Mouse (Mus musculus) forebrain, embryonic 10.5 days (tissue): ENCODE measurements around the gene Thsd7b. TPM values are rescaled to one million over a fixed set of nuclear protein-coding genes. Genes with fewer than 3 reads are reported as not detected.

Source experiments
- DNase-seq: peaks from one replicate; pipeline ENCODE4 v3.0.0-alpha.2; 2017; ENCODE audit warnings: low spot score; ENCODE audit errors: extremely low spot score
- H3K27ac ChIP-seq: fragments of 300-500 bp; sonication (generic); 2 replicates; pipeline ENCODE4 v1.5.1; 2016; ENCODE audit warnings: mild to moderate bottlenecking
- H3K27me3 ChIP-seq: fragments of 300-500 bp; sonication (generic); 2 replicates; pipeline ENCODE4 v1.6.1; 2016; ENCODE audit warnings: mild to moderate bottlenecking; ENCODE audit not compliant: poor library complexity, severe bottlenecking
- H3K36me3 ChIP-seq: fragments of 300-500 bp; sonication (generic); replicated peaks from 2 replicates; pipeline ENCODE4 v1.6.1; 2016; ENCODE audit warnings: mild to moderate bottlenecking, moderate library complexity
- H3K4me1 ChIP-seq: fragments of 300-500 bp; sonication (generic); 2 replicates; pipeline ENCODE4 v1.6.1; 2016
- H3K4me3 ChIP-seq: fragments of 300-500 bp; sonication (generic); 2 replicates; pipeline ENCODE4 v1.5.1; 2016; ENCODE audit warnings: mild to moderate bottlenecking, moderate library complexity
- H3K9me3 ChIP-seq: fragments of 300-500 bp; sonication (generic); 2 replicates; pipeline ENCODE4 v1.6.1; 2016; ENCODE audit warnings: mild to moderate bottlenecking, moderate library complexity
- WGBS: fragments of 180-500 bp; shearing (Covaris S2); methylation state at CpG from one replicate; pipeline ENCODE4 v1.1.7; 2016; 5-methylcytosine and 5-hydroxymethylcytosine counted together
- polyA plus RNA-seq: library from polyadenylated mRNA; unstranded; fragments of >200 nt; fragmentation: Nextera tagmentation; extraction: Ambion mirVana; gene quantifications from 2 replicates; pipeline ENCODE4 v1.2.1, GENCODE M21; 2016

Gene Thsd7b
- polyA plus RNA-seq = 1.3 and 1.5 TPM in 2 replicates

DNA sequence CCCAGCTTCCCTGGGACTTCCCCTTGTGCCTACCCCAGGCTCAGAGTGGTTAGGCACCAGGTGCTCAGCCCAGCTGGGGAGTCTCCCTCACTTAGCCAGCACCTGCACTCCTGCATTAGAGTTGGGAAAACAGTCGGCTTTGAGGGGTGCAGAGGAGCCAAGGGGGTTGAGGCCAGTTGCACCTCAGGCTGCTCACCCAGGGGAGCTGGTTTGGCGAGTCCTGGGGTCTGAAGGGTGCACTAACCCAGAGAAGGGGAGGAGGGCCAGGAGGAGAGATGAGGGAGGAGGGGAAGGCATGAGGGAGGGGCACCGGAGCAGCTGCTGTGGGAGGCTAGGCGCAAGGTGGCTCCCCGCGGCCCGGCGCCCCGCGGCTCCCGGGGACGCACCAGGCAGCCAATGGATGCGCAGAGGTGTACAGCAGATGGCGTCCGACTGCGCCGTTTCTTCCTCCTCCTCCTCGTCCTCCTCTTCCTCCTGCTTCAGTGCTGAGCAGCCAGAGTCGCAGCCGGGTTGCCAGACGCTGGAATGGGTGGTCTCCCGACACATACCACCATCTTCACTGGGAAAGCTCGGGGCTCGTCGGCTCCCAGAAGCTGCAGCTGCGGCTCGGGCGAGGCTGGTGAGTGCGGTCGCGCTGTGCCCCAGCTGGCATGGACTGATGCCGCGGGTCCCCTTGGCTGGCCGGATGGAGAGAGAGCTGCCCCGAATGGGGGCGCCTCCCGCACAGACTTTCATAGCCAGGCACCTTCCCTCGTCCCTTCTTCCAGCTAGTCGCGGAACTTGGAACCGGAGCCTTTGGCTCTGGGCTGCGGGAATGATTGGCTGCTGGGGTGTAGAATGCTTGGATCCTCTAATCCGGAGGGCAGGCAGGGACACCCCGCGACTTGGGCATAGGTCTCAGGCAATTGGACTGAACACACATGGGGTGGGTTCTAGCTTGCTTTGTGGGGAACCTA, at the start of gene Thsd7b:
TSS of gene Thsd7b (plus strand) at position 321 of the 956 bp plus-strand sequence.
- H3K36me3 ChIP-seq = no peaks in the 10 kb centered on the region
- peaks cover 36% of the 10 kb centered on the region for H3K27me3 ChIP-seq
- H3K4me1 ChIP-seq = peaks cover 14% of the 10 kb centered on the region; the same call in 1 of the 2 replicates
- 1% methylated on average over 44 of the region's 45 CpGs for WGBS
- peak; percentile 46 for DNase-seq
- H3K27ac ChIP-seq = peak within 1 kb of the TSS; percentile 75
- H3K4me3 ChIP-seq = peak within 1 kb of the TSS; percentile 67
- no peaks in the 10 kb centered on the region for H3K9me3 ChIP-seq

DNA sequence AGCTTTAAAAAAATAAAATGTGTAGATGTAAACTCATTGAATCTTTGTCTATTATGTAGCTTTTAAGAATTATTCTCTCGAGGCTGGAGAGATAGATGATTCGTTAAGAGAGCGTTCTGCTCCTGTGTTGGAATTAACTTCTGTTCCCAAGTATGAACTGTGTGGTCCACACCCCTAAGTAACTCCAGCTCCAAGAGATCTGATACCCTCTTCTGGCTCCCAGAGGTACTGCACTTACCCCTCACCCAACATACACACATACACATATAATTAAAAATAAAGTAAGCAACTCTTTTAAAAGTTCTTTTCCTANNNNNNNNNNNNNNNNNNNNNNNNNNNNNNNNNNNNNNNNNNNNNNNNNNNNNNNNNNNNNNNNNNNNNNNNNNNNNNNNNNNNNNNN, 28.8 kb upstream of the Thsd7b start:
- Histone ChIP-seq H3K9me3 (no peaks in the 10 kb centered on the region), H3K4me1 (no peaks in the 10 kb centered on the region), H3K27ac (no peak overlapping the region), H3K36me3 (no peaks in the 10 kb centered on the region), H3K27me3 (no peaks in the 10 kb centered on the region), H3K4me3 (no peak overlapping the region)
- WGBS = 73% methylated on average over 3 of the region's 3 CpGs
- peak; percentile 20 for DNase-seq

- Histone ChIP-seq H3K4me1 (no peaks in the 10 kb centered on the region), H3K9me3 (no peaks in the 10 kb centered on the region), H3K27ac (no peak overlapping the region), H3K27me3 (no peaks in the 10 kb centered on the region), H3K36me3 (no peaks in the 10 kb centered on the region), H3K4me3 (no peak overlapping the region)
- DNase-seq = no peak
- WGBS = 88% methylated on average over 6 of the region's 6 CpGs
Observed at GRCm38 (mm10) chr1:129250704-129251443, 22.2 kb upstream of the Thsd7b start.

DNA sequence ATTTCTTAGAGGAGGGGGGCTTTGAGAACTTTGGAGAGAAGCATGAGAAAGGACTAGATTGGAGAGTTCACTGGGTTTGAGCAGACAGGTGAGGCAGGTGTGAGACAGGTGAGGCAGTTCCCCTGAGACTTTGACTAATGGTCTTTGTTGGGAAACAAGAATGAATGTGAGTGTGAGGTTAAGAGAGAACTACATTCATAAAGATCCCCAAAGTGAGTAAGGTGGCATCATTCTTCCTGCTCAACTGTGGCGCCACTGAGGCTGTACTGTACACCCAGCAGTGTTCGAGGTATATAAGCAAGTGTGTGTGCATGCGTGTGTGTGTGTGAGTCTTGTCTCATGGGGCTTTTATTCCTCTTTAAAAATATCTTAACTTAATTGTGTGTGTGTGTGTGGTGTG, 6.4 kb upstream of the Thsd7b start:
- H3K27ac ChIP-seq = no peak overlapping the region
- H3K4me3 ChIP-seq = no peak overlapping the region
- H3K4me1 ChIP-seq = no peaks in the 10 kb centered on the region
- no peaks in the 10 kb centered on the region for H3K36me3 ChIP-seq
- H3K27me3 ChIP-seq = no peaks in the 10 kb centered on the region
- DNase-seq = no peak
- 86% methylated on average over 3 of the region's 3 CpGs for WGBS
- H3K9me3 ChIP-seq = no peaks in the 10 kb centered on the region

- no peaks in the 10 kb centered on the region for H3K27me3 ChIP-seq
- H3K4me3 ChIP-seq = no peak overlapping the region
- no peak for DNase-seq
- 87% methylated on average over 1 of the region's 1 CpGs for WGBS
- no peaks in the 10 kb centered on the region for H3K9me3 ChIP-seq
- no peaks in the 10 kb centered on the region for H3K4me1 ChIP-seq
- H3K27ac ChIP-seq = no peak overlapping the region
- no peaks in the 10 kb centered on the region for H3K36me3 ChIP-seq
Observed at GRCm38 (mm10) chr1:129304173-129304572, 31.1 kb downstream of the Thsd7b start.

DNA sequence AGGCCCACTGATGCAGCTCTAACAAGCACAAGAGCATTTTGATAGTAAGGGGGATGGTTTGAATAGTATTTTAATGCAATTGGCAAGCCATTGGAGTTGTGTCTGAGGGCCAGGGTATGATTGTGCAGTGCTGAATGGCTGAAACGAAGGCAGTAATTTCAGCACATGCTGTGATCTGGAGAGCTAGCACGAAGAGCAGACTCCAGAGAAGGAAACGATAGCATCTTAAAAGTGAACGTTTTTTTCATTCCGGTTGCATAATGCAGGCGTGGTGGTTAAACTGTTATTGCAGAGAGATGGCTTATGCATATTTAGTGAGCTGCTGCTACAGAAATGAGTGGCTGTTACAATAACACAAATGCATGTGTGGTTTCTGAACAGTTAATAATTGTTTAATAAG, 51.3 kb downstream of the Thsd7b start:
- Histone ChIP-seq H3K27me3 (no peaks in the 10 kb centered on the region), H3K9me3 (no peaks in the 10 kb centered on the region), H3K4me1 (no peaks in the 10 kb centered on the region), H3K27ac (no peak overlapping the region), H3K4me3 (no peak overlapping the region), H3K36me3 (no peaks in the 10 kb centered on the region)
- 86% methylated on average over 6 of the region's 6 CpGs for WGBS
- no peak for DNase-seq

DNA sequence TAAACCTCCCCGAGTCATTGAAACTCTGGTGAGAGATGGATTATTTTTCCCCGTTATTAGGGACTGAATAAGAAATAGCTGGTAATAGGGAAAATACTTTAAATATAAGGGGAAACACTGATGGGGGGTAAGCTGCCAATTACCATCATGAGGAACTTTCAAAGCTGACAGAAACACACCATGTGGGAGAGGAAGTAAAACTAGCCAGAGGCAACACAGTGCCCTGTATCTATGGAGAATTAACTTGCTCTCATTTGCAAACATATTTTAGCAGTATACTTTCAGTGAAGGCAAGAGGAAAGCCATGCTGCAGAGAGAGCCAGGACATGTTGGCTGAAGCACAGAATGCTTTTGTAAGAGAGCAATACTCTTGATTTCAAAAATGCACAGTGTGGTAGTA, 51.7 kb downstream of the Thsd7b start:
- Histone ChIP-seq H3K4me1 (no peaks in the 10 kb centered on the region), H3K36me3 (no peaks in the 10 kb centered on the region), H3K4me3 (no peak overlapping the region), H3K27ac (no peak overlapping the region), H3K27me3 (no peaks in the 10 kb centered on the region), H3K9me3 (no peaks in the 10 kb centered on the region)
- no peak for DNase-seq
- 83% methylated on average over 2 of the region's 2 CpGs for WGBS

GRCm38 (mm10) chr1:129356631-129357030, 83.5 kb downstream of the Thsd7b start:
- Histone ChIP-seq H3K9me3 (no peaks in the 10 kb centered on the region), H3K27me3 (no peaks in the 10 kb centered on the region), H3K36me3 (no peaks in the 10 kb centered on the region), H3K4me1 (no peaks in the 10 kb centered on the region), H3K4me3 (no peak overlapping the region), H3K27ac (no peak overlapping the region)
- 83% methylated on average over 6 of the region's 6 CpGs for WGBS
- DNase-seq = no peak

GRCm38 (mm10) chr1:129357378-129357777, 84.3 kb downstream of the Thsd7b start:
- H3K27ac ChIP-seq = no peak overlapping the region
- no peak for DNase-seq
- WGBS = 84% methylated on average over 2 of the region's 2 CpGs

DNA sequence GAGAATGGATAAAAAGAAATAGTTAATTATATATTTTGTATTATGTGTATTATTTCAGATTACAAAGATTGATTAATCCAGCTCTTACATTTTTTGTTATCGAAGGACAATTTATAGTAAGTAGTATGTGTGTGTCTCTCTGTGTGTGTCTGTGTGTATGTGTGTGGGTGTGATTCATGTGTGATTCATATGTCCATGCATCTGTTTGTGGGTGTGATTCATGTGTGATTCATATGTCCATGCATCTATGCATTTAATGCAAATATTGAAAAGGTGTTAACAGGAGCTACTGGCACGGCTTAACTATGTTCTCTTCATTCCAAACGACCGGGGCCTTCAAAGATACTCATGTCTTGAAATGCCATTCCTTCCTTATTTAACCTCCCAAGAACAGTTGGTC, 90.3 kb downstream of the Thsd7b start:
- DNase-seq = no peak
- Histone ChIP-seq H3K9me3 (no peaks in the 10 kb centered on the region), H3K4me1 (no peaks in the 10 kb centered on the region), H3K27me3 (no peaks in the 10 kb centered on the region), H3K27ac (no peak overlapping the region), H3K36me3 (no peaks in the 10 kb centered on the region), H3K4me3 (no peak overlapping the region)
- WGBS = 95% methylated on average over 4 of the region's 4 CpGs

More at GRCm38 (mm10) chr1:129357378-129357777, 84.3 kb downstream of the Thsd7b start:
- Histone ChIP-seq H3K36me3 (no peaks in the 10 kb centered on the region), H3K4me3 (no peak overlapping the region), H3K4me1 (no peaks in the 10 kb centered on the region), H3K27me3 (no peaks in the 10 kb centered on the region), H3K9me3 (no peaks in the 10 kb centered on the region)

- no peaks in the 10 kb centered on the region for H3K27me3 ChIP-seq
- H3K4me3 ChIP-seq = no peak overlapping the region
- H3K27ac ChIP-seq = no peak overlapping the region
- DNase-seq = no peak
- no peaks in the 10 kb centered on the region for H3K9me3 ChIP-seq
- no peaks in the 10 kb centered on the region for H3K36me3 ChIP-seq
- H3K4me1 ChIP-seq = no peaks in the 10 kb centered on the region
Observed at GRCm38 (mm10) chr1:129364828-129365227, 91.7 kb downstream of the Thsd7b start.

DNA sequence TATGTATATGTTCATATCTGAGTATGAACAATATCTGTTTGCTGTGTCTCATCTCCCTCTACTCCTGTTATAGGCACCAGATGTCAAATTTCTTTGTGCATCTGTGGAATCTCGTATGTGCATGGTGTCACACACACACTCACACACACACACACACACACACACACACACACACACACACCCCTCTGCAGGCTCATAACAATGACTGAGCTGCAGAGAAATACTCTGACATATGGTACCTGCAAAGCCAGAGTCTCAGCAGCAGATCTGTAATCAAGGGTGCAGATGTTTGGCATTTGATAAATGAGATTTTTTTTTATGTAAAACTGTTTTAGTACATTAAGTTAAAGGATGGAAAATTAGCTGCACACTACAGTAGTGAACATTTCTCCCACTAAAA, 92.5 kb downstream of the Thsd7b start:
- Histone ChIP-seq H3K27ac (no peak overlapping the region), H3K4me1 (no peaks in the 10 kb centered on the region), H3K27me3 (no peaks in the 10 kb centered on the region), H3K9me3 (no peaks in the 10 kb centered on the region), H3K36me3 (no peaks in the 10 kb centered on the region), H3K4me3 (no peak overlapping the region)
- DNase-seq = no peak
- WGBS = 88% methylated on average over 1 of the region's 1 CpGs

DNA sequence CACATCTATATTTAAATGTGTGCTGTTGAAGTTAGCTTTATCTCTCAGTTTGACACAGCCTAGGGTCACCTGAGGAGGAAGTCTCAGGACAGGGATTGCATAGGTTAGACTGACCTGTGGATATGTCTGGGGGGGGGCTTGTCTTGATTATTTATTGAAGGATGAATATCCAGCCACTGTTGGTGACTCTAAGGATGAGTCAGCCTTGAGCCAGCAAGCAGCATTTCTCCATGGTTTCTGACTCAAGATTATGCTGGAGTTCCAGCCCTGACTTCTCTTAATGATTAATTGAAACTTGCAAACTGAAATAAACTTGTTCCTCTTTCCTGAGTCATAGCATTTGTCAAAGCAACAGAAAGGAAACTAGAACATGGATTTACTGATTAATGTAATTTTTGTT, 113.4 kb downstream of the Thsd7b start:
- H3K36me3 ChIP-seq = no peaks in the 10 kb centered on the region
- H3K4me3 ChIP-seq = no peak overlapping the region
- H3K27me3 ChIP-seq = no peaks in the 10 kb centered on the region
- H3K4me1 ChIP-seq = no peaks in the 10 kb centered on the region
- H3K9me3 ChIP-seq = no peaks in the 10 kb centered on the region
- no peak for DNase-seq
- H3K27ac ChIP-seq = no peak overlapping the region
